12 mouse cellular contexts compared by ENCODE assay signal in genomic region chr3:65764511-65765508, GRCm38 (mm10).
DNase-seq lines count a peak whose midpoint lies in the region; ATAC-seq and TF ChIP-seq lines count a peak whose summit lies in the region.
"Had no signal": no experiment of that assay in that cellular context is flagged by ENCODE, and none has a peak within 500 bp of the region (broad histone marks: within the 10 kb centered on the region; RNA-seq: fewer than 3 reads in every experiment).

No protein-coding gene starts in this region.

- H3K9ac ChIP-seq in forebrain, postnatal 0 days = no peak overlapping the region
- H3K9ac ChIP-seq in forebrain, embryonic 12.5 days = no peak overlapping the region
- H3K9ac ChIP-seq in midbrain, embryonic 11.5 days (ENCODE audit: low read length) = no peak overlapping the region
- H3K9ac ChIP-seq: limb, embryonic 12.5 days had no signal

- H3K4me2 ChIP-seq in forebrain, postnatal 0 days (ENCODE audit: low read depth) = no peak overlapping the region
- H3K4me2 ChIP-seq in forebrain, embryonic 12.5 days = no peak overlapping the region
- no peak overlapping the region for H3K4me2 ChIP-seq in midbrain, embryonic 11.5 days
- H3K4me2 ChIP-seq: limb, embryonic 12.5 days had no signal

- no peak overlapping the region for H3K4me3 ChIP-seq in forebrain, postnatal 0 days (ENCODE audit: low read depth, low read length)
- no peak overlapping the region for H3K4me3 ChIP-seq in forebrain, embryonic 12.5 days (replicated peaks)
- no peak overlapping the region for H3K4me3 ChIP-seq in midbrain, embryonic 11.5 days (ENCODE audit: low read depth, low read length)
- H3K4me3 ChIP-seq: limb, embryonic 12.5 days had no signal

- H3K4me1 ChIP-seq in forebrain, postnatal 0 days (ENCODE audit: insufficient read depth) = no peaks in the 10 kb centered on the region; the same call in 1 of the 2 replicates
- H3K4me1 ChIP-seq in forebrain, embryonic 12.5 days = peaks cover 15% of the 10 kb centered on the region
- H3K4me1 ChIP-seq in midbrain, embryonic 11.5 days (ENCODE audit: control insufficient read depth, insufficient read depth, low read length) = peaks cover 12% of the 10 kb centered on the region
- H3K4me1 ChIP-seq: limb, embryonic 12.5 days had no signal

- 65% methylated on average over 20 of the region's 20 CpGs for WGBS in forebrain, postnatal 0 days
- WGBS in forebrain, embryonic 12.5 days = 71% methylated on average over 20 of the region's 20 CpGs
- WGBS in midbrain, embryonic 11.5 days = 76% methylated on average over 20 of the region's 20 CpGs

- no peak overlapping the region for H3K27ac ChIP-seq in forebrain, postnatal 0 days (ENCODE audit: low read depth, low read length)
- H3K27ac ChIP-seq in forebrain, embryonic 12.5 days = no peak overlapping the region
- no peak overlapping the region for H3K27ac ChIP-seq in midbrain, embryonic 11.5 days (ENCODE audit: low read depth, low read length)
- H3K27ac ChIP-seq: limb, embryonic 12.5 days had no signal

- H3K36me3 ChIP-seq in forebrain, postnatal 0 days (ENCODE audit: insufficient read depth) = no peaks in the 10 kb centered on the region
- no peaks in the 10 kb centered on the region for H3K36me3 ChIP-seq in forebrain, embryonic 12.5 days (replicated peaks)
- no peaks in the 10 kb centered on the region for H3K36me3 ChIP-seq in midbrain, embryonic 11.5 days (ENCODE audit: control insufficient read depth, insufficient read depth, low read length)
- H3K36me3 ChIP-seq: limb, embryonic 12.5 days had no signal

- H3K27me3 ChIP-seq in forebrain, postnatal 0 days (ENCODE audit: insufficient read depth, low read length) = no peaks in the 10 kb centered on the region
- H3K27me3 ChIP-seq in forebrain, embryonic 12.5 days = no peaks in the 10 kb centered on the region
- no peaks in the 10 kb centered on the region for H3K27me3 ChIP-seq in midbrain, embryonic 11.5 days (ENCODE audit: control insufficient read depth, insufficient read depth, low read length)
- H3K27me3 ChIP-seq: limb, embryonic 12.5 days had no signal

- TF ChIP-seq CTCF in forebrain, postnatal 0 days (IDR thresholded peaks at IDR 0.05; ENCODE audit: low read depth) = no peak

- peak; percentile 43 for ATAC-seq in forebrain, postnatal 0 days
- no peak for ATAC-seq in forebrain, embryonic 12.5 days (ENCODE audit: low FRiP score)
- 0 out of 2 replicates have a peak, but pooled peaks have one; percentile 31 for ATAC-seq in midbrain, embryonic 11.5 days (ENCODE audit: low FRiP score)

- no peaks in the 10 kb centered on the region for H3K9me3 ChIP-seq in forebrain, postnatal 0 days (ENCODE audit: low read length)
- H3K9me3 ChIP-seq in forebrain, embryonic 12.5 days = no peaks in the 10 kb centered on the region
- H3K9me3 ChIP-seq in midbrain, embryonic 11.5 days (ENCODE audit: control insufficient read depth, low read length) = no peaks in the 10 kb centered on the region
- H3K9me3 ChIP-seq: limb, embryonic 12.5 days had no signal

- DNase-seq in forebrain, postnatal 0 days = no peak
- peak; percentile 6 for DNase-seq in CD4-positive helper T cell, adult 2 months (ENCODE audit: low read depth, low spot score)
- DNase-seq in kidney, adult 18-20 months = peak; percentile 18
- no peak for DNase-seq in midbrain, embryonic 11.5 days (ENCODE audit: low spot score, missing footprints)
- DNase-seq in lung, postnatal 25 days (ENCODE audit: low spot score) = no peak
- no peak for DNase-seq in embryo, embryonic 11 days
- no peak for DNase-seq in lung, postnatal 4 days
- DNase-seq: heart, adult 18-20 months; heart, postnatal 36 days; lung, adult 18-20 months had no signal

Comparison
In these comparisons a context has a peak if more than half of its experiments do, and no peak if none do; other contexts are left out.
1. DNase-seq: peak in CD4-positive helper T cell, adult 2 months (single experiment) and kidney, adult 18-20 months (single experiment); none in forebrain, postnatal 0 days (single experiment), midbrain, embryonic 11.5 days (single experiment), lung, postnatal 25 days (single experiment), embryo, embryonic 11 days (single experiment) and lung, postnatal 4 days (0 of 2).